Mouse (Mus musculus): Measurements from ENCODE around the gene Hdac5. TPM values are rescaled to one million over a fixed set of nuclear protein-coding genes. Genes with fewer than 3 reads are reported as not detected.

The Hdac5 gene
- total and polyA plus RNA-seq, 3 experiments, result 9.1 to 29.3 TPM; not detected in 1

GRCm38 (mm10) chr11:102228646-102229268 is 1.2 kb downstream of the Hdac5 start:
- Histone ChIP-seq H3K36me3 (ENCODE audit: control insufficient read depth in 1 of 2, insufficient read depth in 2 of 2, low read length in 2 of 2) (peaks cover 0 to 5% of the 10 kb centered on the region in 2 experiments; a peak in 1 of 4 replicates), H3K4me3 (ENCODE audit: control insufficient read depth in 1 of 2, insufficient read depth in 1 of 2, low read depth in 2 of 2, low read length in 2 of 2) (peak overlapping the region; percentile 63 to 92), H3K4me1 (ENCODE audit: control insufficient read depth in 1 of 2, insufficient read depth in 2 of 2, low read length in 2 of 2) (peaks cover 16 to 23% of the 10 kb centered on the region in 2 experiments), H3K9ac (ENCODE audit: control insufficient read depth, low read depth, low read length, poor library complexity, severe bottlenecking) (peak overlapping the region; percentile 74), H3K27me3 (ENCODE audit: control insufficient read depth in 1 of 2, insufficient read depth in 2 of 2, low read length in 2 of 2) (peaks cover 0 to 6% of the 10 kb centered on the region in 2 experiments; a peak in 1 of 4 replicates), H3K79me2 (ENCODE audit: control insufficient read depth, insufficient read depth, low read length, poor library complexity) (no peaks in the 10 kb centered on the region; the same call in 1 of the 2 replicates), H3K9me3 (replicated peaks; ENCODE audit: insufficient read depth, low read length) (no peaks in the 10 kb centered on the region), H3K27ac (ENCODE audit: control insufficient read depth, low read depth, low read length) (no peak overlapping the region)
- no peak for DNase-seq (ENCODE audit: low read depth, low spot score)
- no peak for TF ChIP-seq USF2 (IDR thresholded peaks at IDR 0.05; ENCODE audit: borderline replicate concordance in 1 of 2, insufficient read depth in 1 of 2, low read depth in 1 of 2, low read length in 2 of 2)
- no peak for TF ChIP-seq MYB (IDR thresholded peaks at IDR 0.05; ENCODE audit: low read depth, low read length)
- peak; percentile 37; the same call in 1 of the 2 replicates for TF ChIP-seq USF1 (IDR thresholded peaks at IDR 0.05; ENCODE audit: low read depth, low read length)
- TF ChIP-seq MAZ (IDR thresholded peaks at IDR 0.05; ENCODE audit: low read depth, low read length), result peak; percentile 65; the same call in 1 of the 2 replicates
- TF ChIP-seq ETS1 (IDR thresholded peaks at IDR 0.05; ENCODE audit: low read depth, low read length), result 0 out of 2 replicates have a peak, but pooled peaks have one; percentile 31
- 0 out of 2 replicates have a peak, but pooled peaks have one; percentile 17 for TF ChIP-seq RCOR1 (IDR thresholded peaks at IDR 0.05; ENCODE audit: low read depth, low read length)

- peaks cover 16 to 23% of the 10 kb centered on the region in 2 experiments for H3K4me1 ChIP-seq (ENCODE audit: control insufficient read depth in 1 of 2, insufficient read depth in 2 of 2, low read length in 2 of 2)
- DNase-seq (ENCODE audit: low read depth, low spot score), result peak; percentile 43
- no peak for TF ChIP-seq GABPA (IDR thresholded peaks at IDR 0.05; ENCODE audit: low read depth, low read length)
- peak; percentile 62; the same call in 1 of the 2 replicates for TF ChIP-seq GATA1 (IDR thresholded peaks at IDR 0.05; ENCODE audit: low read depth, low read length)
- no peak for TF ChIP-seq ZMIZ1 (IDR thresholded peaks at IDR 0.05; ENCODE audit: low read depth, low read length)
- TF ChIP-seq MAX (IDR thresholded peaks at IDR 0.05; ENCODE audit: low read length), result peak; percentile 52; the same call in 1 of the 2 replicates
- peak; percentile 83 for TF ChIP-seq USF1 (IDR thresholded peaks at IDR 0.05; ENCODE audit: low read depth, low read length)
- peak; percentile 85 for TF ChIP-seq BHLHE40 (IDR thresholded peaks at IDR 0.05; ENCODE audit: borderline replicate concordance, low read depth, low read length)
- peak; percentile 56 for TF ChIP-seq SIN3A (IDR thresholded peaks at IDR 0.05; ENCODE audit: low read length)
- peak; percentile 62 for TF ChIP-seq MXI1 (IDR thresholded peaks at IDR 0.05; ENCODE audit: low read depth, low read length)
- TF ChIP-seq UBTF (IDR thresholded peaks at IDR 0.05; ENCODE audit: borderline replicate concordance, insufficient read depth, low read depth, low read length), result no peak
- peak; percentile 70; the same call in 1 of the 2 replicates for TF ChIP-seq MAZ (IDR thresholded peaks at IDR 0.05; ENCODE audit: low read depth, low read length)
- TF ChIP-seq RCOR1 (IDR thresholded peaks at IDR 0.05; ENCODE audit: low read depth, low read length), result peak; percentile 32; the same call in 1 of the 2 replicates
- TF ChIP-seq NRF1 (IDR thresholded peaks at IDR 0.05; ENCODE audit: insufficient read depth, low read depth, low read length, poor library complexity, severe bottlenecking), result no peak
- peak; percentile 32 to 34; a peak in 3 of 4 replicates for TF ChIP-seq EP300 (IDR thresholded peaks at IDR 0.05; ENCODE audit: low read depth in 1 of 2, low read length in 2 of 2)
- peak; percentile 76 for TF ChIP-seq ETS1 (IDR thresholded peaks at IDR 0.05; ENCODE audit: low read depth, low read length)
- no peak for TF ChIP-seq ZC3H11A (IDR thresholded peaks at IDR 0.05; ENCODE audit: low read depth, low read length)
- peaks cover 0 to 6% of the 10 kb centered on the region in 2 experiments; a peak in 1 of 4 replicates for H3K27me3 ChIP-seq (ENCODE audit: control insufficient read depth in 1 of 2, insufficient read depth in 2 of 2, low read length in 2 of 2)
- peak overlapping the region; percentile 63 to 71 for H3K4me3 ChIP-seq (ENCODE audit: control insufficient read depth in 1 of 2, insufficient read depth in 1 of 2, low read depth in 2 of 2, low read length in 2 of 2)
- peaks cover 0 to 5% of the 10 kb centered on the region in 2 experiments; a peak in 1 of 4 replicates for H3K36me3 ChIP-seq (ENCODE audit: control insufficient read depth in 1 of 2, insufficient read depth in 2 of 2, low read length in 2 of 2)
- peak overlapping the region; percentile 24 for H3K9ac ChIP-seq (ENCODE audit: control insufficient read depth, low read depth, low read length, poor library complexity, severe bottlenecking)
- H3K27ac ChIP-seq (ENCODE audit: control insufficient read depth, low read depth, low read length), result no peak overlapping the region
- no peaks in the 10 kb centered on the region for H3K9me3 ChIP-seq (replicated peaks; ENCODE audit: insufficient read depth, low read length)
- no peaks in the 10 kb centered on the region; the same call in 1 of the 2 replicates for H3K79me2 ChIP-seq (ENCODE audit: control insufficient read depth, insufficient read depth, low read length, poor library complexity)
Observed at GRCm38 (mm10) chr11:102228191-102228545, 1.8 kb downstream of the Hdac5 start.
